Mouse (Mus musculus): ENCODE results near the gene Gm45261. TPM values are rescaled to one million over a fixed set of nuclear protein-coding genes. Genes with fewer than 3 reads are reported as not detected.

The Gm45261 gene
- polyA plus RNA-seq (2015; fragmentation: Nextera tagmentation; extraction: Ambion mirVana): not detected in 2 replicates

DNA sequence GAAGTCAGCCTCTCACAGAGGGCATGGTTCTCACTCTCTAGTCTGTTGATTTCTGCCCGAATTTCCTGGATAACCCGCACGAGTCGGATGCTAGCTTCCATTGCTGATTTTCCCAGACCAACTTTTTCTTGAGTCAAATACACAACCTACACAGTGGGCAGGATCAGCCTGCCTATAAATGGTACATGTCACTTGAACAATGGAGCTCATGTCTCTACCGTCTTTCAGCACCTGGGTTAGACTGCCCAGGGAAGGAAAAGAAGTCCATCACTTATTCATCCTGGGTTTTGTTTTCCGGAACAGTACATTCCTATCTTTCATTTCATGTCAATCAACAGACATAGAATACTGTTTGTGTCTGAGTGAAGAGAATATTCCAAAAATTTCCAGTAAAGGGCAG, at the start of gene Gm45261:
TSS of gene Gm45261 (minus strand) at position 101 of the 400 bp plus-strand sequence.
- H3K36me3 ChIP-seq (ENCODE audit: control insufficient read depth, insufficient read depth, low read length): no peaks in the 10 kb centered on the region
- no peak within 1 kb of the TSS for H3K9ac ChIP-seq (ENCODE audit: low read depth, low read length)
- H3K9me3 ChIP-seq (ENCODE audit: control insufficient read depth, low read length): no peaks in the 10 kb centered on the region
- H3K4me1 ChIP-seq (ENCODE audit: control insufficient read depth, insufficient read depth, low read depth, low read length): no peaks in the 10 kb centered on the region
- no peak within 1 kb of the TSS for H3K27ac ChIP-seq (ENCODE audit: low read depth, low read length)
- WGBS: 84% methylated on average over 6 of the region's 6 CpGs
- no peak for ATAC-seq
- H3K27me3 ChIP-seq (replicated peaks; ENCODE audit: control insufficient read depth, insufficient read depth, low read length): no peaks in the 10 kb centered on the region
- no peak within 1 kb of the TSS for H3K4me2 ChIP-seq (ENCODE audit: low read length)
- H3K4me3 ChIP-seq (ENCODE audit: low read length): no peak within 1 kb of the TSS

DNA sequence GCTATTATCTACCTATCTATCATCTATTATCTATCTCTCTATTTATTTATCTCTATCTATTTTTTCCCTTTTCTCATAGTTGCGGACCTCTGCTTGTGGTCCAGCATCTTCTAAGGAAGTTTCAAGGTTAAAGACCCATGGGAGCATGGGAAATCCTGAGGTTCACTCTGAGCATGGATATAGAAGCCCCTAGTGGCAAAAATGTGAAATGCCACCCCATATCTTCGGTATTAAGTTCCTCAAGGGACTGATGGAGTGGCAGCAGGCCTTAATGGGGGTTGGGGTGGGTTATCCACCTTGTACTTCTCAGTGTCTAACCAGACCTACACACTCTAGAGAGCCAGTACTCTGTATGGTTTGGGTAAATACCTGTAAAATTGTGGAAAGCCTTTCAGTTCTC, 43.5 kb upstream of the Gm45261 start:
- H3K4me2 ChIP-seq (ENCODE audit: low read length): no peak overlapping the region
- H3K4me1 ChIP-seq (ENCODE audit: control insufficient read depth, insufficient read depth, low read depth, low read length): no peaks in the 10 kb centered on the region
- H3K36me3 ChIP-seq (ENCODE audit: control insufficient read depth, insufficient read depth, low read length): 0 out of 2 replicates have a peak, but pooled peaks cover 3% of the 10 kb centered on the region
- H3K4me3 ChIP-seq (ENCODE audit: low read length): no peak overlapping the region
- H3K27me3 ChIP-seq (replicated peaks; ENCODE audit: control insufficient read depth, insufficient read depth, low read length): no peaks in the 10 kb centered on the region
- ATAC-seq: no peak
- H3K9ac ChIP-seq (ENCODE audit: low read depth, low read length): no peak overlapping the region
- no peak overlapping the region for H3K27ac ChIP-seq (ENCODE audit: low read depth, low read length)
- WGBS: 88% methylated on average over 2 of the region's 2 CpGs
- no peaks in the 10 kb centered on the region for H3K9me3 ChIP-seq (ENCODE audit: control insufficient read depth, low read length)

GRCm38 (mm10) chr1:80504081-80504480, 42.8 kb upstream of the Gm45261 start:
- H3K4me2 ChIP-seq (ENCODE audit: low read length): no peak overlapping the region
- no peak for ATAC-seq
- H3K27me3 ChIP-seq (replicated peaks; ENCODE audit: control insufficient read depth, insufficient read depth, low read length): no peaks in the 10 kb centered on the region
- no peak overlapping the region for H3K27ac ChIP-seq (ENCODE audit: low read depth, low read length)
- H3K4me3 ChIP-seq (ENCODE audit: low read length): no peak overlapping the region
- 91% methylated on average over 4 of the region's 4 CpGs for WGBS
- H3K4me1 ChIP-seq (ENCODE audit: control insufficient read depth, insufficient read depth, low read depth, low read length): no peaks in the 10 kb centered on the region
- 0 out of 2 replicates have a peak, but pooled peaks cover 3% of the 10 kb centered on the region for H3K36me3 ChIP-seq (ENCODE audit: control insufficient read depth, insufficient read depth, low read length)
- no peak overlapping the region for H3K9ac ChIP-seq (ENCODE audit: low read depth, low read length)
- H3K9me3 ChIP-seq (ENCODE audit: control insufficient read depth, low read length): no peaks in the 10 kb centered on the region

GRCm38 (mm10) chr1:80502456-80503165, 41.4 kb upstream of the Gm45261 start:
- 81% methylated on average over 9 of the region's 9 CpGs for WGBS
- Histone ChIP-seq H3K27ac (ENCODE audit: low read depth, low read length) (no peak overlapping the region), H3K27me3 (replicated peaks; ENCODE audit: control insufficient read depth, insufficient read depth, low read length) (no peaks in the 10 kb centered on the region), H3K4me3 (ENCODE audit: low read length) (no peak overlapping the region), H3K9me3 (ENCODE audit: control insufficient read depth, low read length) (no peaks in the 10 kb centered on the region), H3K4me2 (ENCODE audit: low read length) (no peak overlapping the region), H3K4me1 (ENCODE audit: control insufficient read depth, insufficient read depth, low read depth, low read length) (no peaks in the 10 kb centered on the region), H3K36me3 (ENCODE audit: control insufficient read depth, insufficient read depth, low read length) (0 out of 2 replicates have a peak, but pooled peaks cover 3% of the 10 kb centered on the region), H3K9ac (ENCODE audit: low read depth, low read length) (no peak overlapping the region)
- no peak for ATAC-seq

GRCm38 (mm10) chr1:80499264-80499663, 38.0 kb upstream of the Gm45261 start:
- no peaks in the 10 kb centered on the region for H3K4me1 ChIP-seq (ENCODE audit: control insufficient read depth, insufficient read depth, low read depth, low read length)
- H3K9ac ChIP-seq (ENCODE audit: low read depth, low read length): no peak overlapping the region
- H3K27me3 ChIP-seq (replicated peaks; ENCODE audit: control insufficient read depth, insufficient read depth, low read length): no peaks in the 10 kb centered on the region
- peak; percentile 64; the same call in 1 of the 2 replicates for ATAC-seq
- no peak overlapping the region for H3K4me2 ChIP-seq (ENCODE audit: low read length)
- no peaks in the 10 kb centered on the region for H3K36me3 ChIP-seq (ENCODE audit: control insufficient read depth, insufficient read depth, low read length)
- H3K27ac ChIP-seq (ENCODE audit: low read depth, low read length): no peak overlapping the region
- no peak overlapping the region for H3K4me3 ChIP-seq (ENCODE audit: low read length)
- no peaks in the 10 kb centered on the region for H3K9me3 ChIP-seq (ENCODE audit: control insufficient read depth, low read length)
- WGBS: 31% methylated on average over 7 of the region's 7 CpGs

GRCm38 (mm10) chr1:80496360-80496759, 35.1 kb upstream of the Gm45261 start:
- no peak for ATAC-seq
- WGBS: 91% methylated on average over 4 of the region's 4 CpGs

GRCm38 (mm10) chr1:80483419-80483818, 22.2 kb upstream of the Gm45261 start:
- no peak overlapping the region for H3K9ac ChIP-seq (ENCODE audit: low read depth, low read length)
- no peak overlapping the region for H3K4me3 ChIP-seq (ENCODE audit: low read length)
- no peaks in the 10 kb centered on the region for H3K27me3 ChIP-seq (replicated peaks; ENCODE audit: control insufficient read depth, insufficient read depth, low read length)
- no peaks in the 10 kb centered on the region for H3K36me3 ChIP-seq (ENCODE audit: control insufficient read depth, insufficient read depth, low read length)
- H3K9me3 ChIP-seq (ENCODE audit: control insufficient read depth, low read length): no peaks in the 10 kb centered on the region
- no peak for ATAC-seq
- no peak overlapping the region for H3K27ac ChIP-seq (ENCODE audit: low read depth, low read length)
- 82% methylated on average over 5 of the region's 5 CpGs for WGBS
- H3K4me2 ChIP-seq (ENCODE audit: low read length): no peak overlapping the region
- H3K4me1 ChIP-seq (ENCODE audit: control insufficient read depth, insufficient read depth, low read depth, low read length): no peaks in the 10 kb centered on the region

More at GRCm38 (mm10) chr1:80496360-80496759, 35.1 kb upstream of the Gm45261 start:
- Histone ChIP-seq H3K4me3 (ENCODE audit: low read length) (no peak overlapping the region), H3K9me3 (ENCODE audit: control insufficient read depth, low read length) (no peaks in the 10 kb centered on the region), H3K27me3 (replicated peaks; ENCODE audit: control insufficient read depth, insufficient read depth, low read length) (no peaks in the 10 kb centered on the region), H3K27ac (ENCODE audit: low read depth, low read length) (no peak overlapping the region), H3K9ac (ENCODE audit: low read depth, low read length) (no peak overlapping the region), H3K36me3 (ENCODE audit: control insufficient read depth, insufficient read depth, low read length) (no peaks in the 10 kb centered on the region), H3K4me1 (ENCODE audit: control insufficient read depth, insufficient read depth, low read depth, low read length) (no peaks in the 10 kb centered on the region), H3K4me2 (ENCODE audit: low read length) (no peak overlapping the region)

- no peak overlapping the region for H3K27ac ChIP-seq (ENCODE audit: low read depth, low read length)
- 69% methylated on average over 1 of the region's 1 CpGs for WGBS
- no peak overlapping the region for H3K4me3 ChIP-seq (ENCODE audit: low read length)
- H3K4me2 ChIP-seq (ENCODE audit: low read length): no peak overlapping the region
- no peaks in the 10 kb centered on the region for H3K9me3 ChIP-seq (ENCODE audit: control insufficient read depth, low read length)
- no peaks in the 10 kb centered on the region for H3K27me3 ChIP-seq (replicated peaks; ENCODE audit: control insufficient read depth, insufficient read depth, low read length)
- no peak for ATAC-seq
- no peaks in the 10 kb centered on the region for H3K4me1 ChIP-seq (ENCODE audit: control insufficient read depth, insufficient read depth, low read depth, low read length)
- H3K9ac ChIP-seq (ENCODE audit: low read depth, low read length): no peak overlapping the region
- no peaks in the 10 kb centered on the region for H3K36me3 ChIP-seq (ENCODE audit: control insufficient read depth, insufficient read depth, low read length)
Measured at GRCm38 (mm10) chr1:80474942-80475341, 13.7 kb upstream of the Gm45261 start.

DNA sequence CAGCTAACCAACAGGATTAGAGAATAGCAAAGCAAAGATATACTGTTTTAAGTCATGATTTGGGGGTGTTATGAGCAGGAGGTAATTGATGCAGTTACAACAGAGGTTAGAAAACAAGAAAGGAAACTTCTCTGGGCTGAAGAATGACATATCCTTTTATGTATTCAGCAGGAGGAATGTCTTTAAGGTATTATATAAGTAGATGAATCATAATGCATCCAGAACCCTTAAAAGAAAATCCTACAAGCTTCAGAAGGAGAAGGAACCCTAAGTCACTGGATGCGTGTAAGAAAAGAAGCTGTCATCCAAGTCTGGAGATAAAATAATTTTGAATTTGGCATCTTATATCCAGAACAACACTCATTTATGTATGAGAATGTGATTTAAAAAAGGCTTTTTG, 11.1 kb upstream of the Gm45261 start:
- Histone ChIP-seq H3K4me1 (ENCODE audit: control insufficient read depth, insufficient read depth, low read depth, low read length) (no peaks in the 10 kb centered on the region), H3K27ac (ENCODE audit: low read depth, low read length) (no peak overlapping the region), H3K9me3 (ENCODE audit: control insufficient read depth, low read length) (no peaks in the 10 kb centered on the region), H3K4me2 (ENCODE audit: low read length) (no peak overlapping the region), H3K36me3 (ENCODE audit: control insufficient read depth, insufficient read depth, low read length) (no peaks in the 10 kb centered on the region), H3K4me3 (ENCODE audit: low read length) (no peak overlapping the region), H3K27me3 (replicated peaks; ENCODE audit: control insufficient read depth, insufficient read depth, low read length) (no peaks in the 10 kb centered on the region), H3K9ac (ENCODE audit: low read depth, low read length) (no peak overlapping the region)
- 100% methylated on average over 1 of the region's 1 CpGs for WGBS
- no peak for ATAC-seq

Data from hindbrain, embryonic 16.5 days (tissue).